Mouse (Mus musculus) forebrain, embryonic 15.5 days (tissue): ENCODE data around the gene Gzmc. TPM values are rescaled to one million over a fixed set of nuclear protein-coding genes. Genes with fewer than 3 reads are reported as not detected.
"Not testable (repeated sequence)": the region's sequence is repeated elsewhere in the genome, so short reads cannot be mapped to it uniquely, and the experiment has no call there.

Source experiments
- ATAC-seq: fragments of 200-750 bp; cut with Nextera tagmentation; replicated peaks from 2 replicates; pipeline ENCODE4 v1.8.0; 2017; ENCODE audit warnings: mild to moderate bottlenecking, moderate TSS enrichment, moderate library complexity
- H3K27ac ChIP-seq: fragments of 300-500 bp; sonication (generic); replicated peaks from 2 replicates; pipeline ENCODE4 v1.5.1; 2015; ENCODE audit warnings: mild to moderate bottlenecking, inconsistent platforms
- H3K27me3 ChIP-seq: fragments of 300-500 bp; sonication (generic); 2 replicates; pipeline ENCODE4 v1.6.1; 2015; ENCODE audit warnings: inconsistent platforms
- H3K36me3 ChIP-seq: fragments of 300-500 bp; sonication (generic); 2 replicates; pipeline ENCODE4 v1.6.1; 2015; ENCODE audit warnings: mild to moderate bottlenecking, inconsistent platforms
- H3K4me1 ChIP-seq: fragments of 300-500 bp; sonication (generic); 2 replicates; pipeline ENCODE4 v1.6.1; 2015; ENCODE audit warnings: inconsistent platforms
- H3K4me2 ChIP-seq: fragments of 300-500 bp; sonication (generic); replicated peaks from 2 replicates; pipeline ENCODE4 v1.6.1; 2015; ENCODE audit warnings: mild to moderate bottlenecking, inconsistent platforms
- H3K4me3 ChIP-seq: fragments of 300-500 bp; sonication (generic); 2 replicates; pipeline ENCODE4 v1.5.1; 2015; ENCODE audit warnings: mild to moderate bottlenecking, inconsistent platforms
- H3K9ac ChIP-seq: fragments of 300-500 bp; sonication (generic); replicated peaks from 2 replicates; pipeline ENCODE4 v1.6.1; 2015; ENCODE audit warnings: mild to moderate bottlenecking, inconsistent platforms
- H3K9me3 ChIP-seq: fragments of 300-500 bp; sonication (generic); 2 replicates; pipeline ENCODE4 v1.6.1; 2016; ENCODE audit warnings: inconsistent platforms
- WGBS: fragments of 180-500 bp; shearing (Covaris S2); methylation state at CpG from one replicate; pipeline ENCODE4 v1.1.7; 2015; ENCODE audit warnings: mixed read lengths; 5-methylcytosine and 5-hydroxymethylcytosine counted together
- polyA plus RNA-seq: library from polyadenylated mRNA; unstranded; fragments of >200 nt; fragmentation: Nextera tagmentation; extraction: Ambion mirVana; gene quantifications from 2 replicates; pipeline ENCODE4 v1.2.1, GENCODE M21; 2015

Gene Gzmc
- not detected in 2 replicates for polyA plus RNA-seq

- H3K27ac ChIP-seq, result no peak within 1 kb of the TSS
- H3K4me3 ChIP-seq, result no peak within 1 kb of the TSS
- no peaks in the 10 kb centered on the region for H3K27me3 ChIP-seq
- H3K4me1 ChIP-seq, result no peaks in the 10 kb centered on the region
- H3K9ac ChIP-seq, result no peak within 1 kb of the TSS
- ATAC-seq, result no peak
- no peaks in the 10 kb centered on the region for H3K9me3 ChIP-seq
- H3K36me3 ChIP-seq, result no peaks in the 10 kb centered on the region
- no peak within 1 kb of the TSS for H3K4me2 ChIP-seq
- 80% methylated on average over 2 of the region's 2 CpGs for WGBS
These were observed at the start of gene Gzmc for GRCm38 (mm10) chr14:56234556-56234955. Gene Gzmc, minus strand, starts transcription at chr14:56234656.

GRCm38 (mm10) chr14:56283816-56284215 lies 49.4 kb upstream of the Gzmc start:
- H3K9ac ChIP-seq, result no peak overlapping the region
- no peaks in the 10 kb centered on the region for H3K9me3 ChIP-seq
- no peaks in the 10 kb centered on the region for H3K27me3 ChIP-seq
- no peak overlapping the region for H3K4me2 ChIP-seq
- no peaks in the 10 kb centered on the region for H3K36me3 ChIP-seq
- ATAC-seq, result no peak
- no peak overlapping the region for H3K27ac ChIP-seq
- H3K4me1 ChIP-seq, result no peaks in the 10 kb centered on the region
- no peak overlapping the region for H3K4me3 ChIP-seq
- 94% methylated on average over 1 of the region's 1 CpGs for WGBS

- 29% methylated on average over 5 of the region's 5 CpGs for WGBS
- no peaks in the 10 kb centered on the region for H3K4me1 ChIP-seq
These were observed 46.6 kb upstream of the Gzmc start for GRCm38 (mm10) chr14:56281090-56281489.

GRCm38 (mm10) chr14:56278691-56279090 lies 44.2 kb upstream of the Gzmc start:
- H3K9me3 ChIP-seq, H3K4me3 ChIP-seq, H3K4me2 ChIP-seq, ATAC-seq, H3K4me1 ChIP-seq, H3K36me3 ChIP-seq, H3K27me3 ChIP-seq, H3K27ac ChIP-seq, H3K9ac ChIP-seq: not testable (repeated sequence)
- 47% methylated on average over 7 of the region's 7 CpGs for WGBS

More at GRCm38 (mm10) chr14:56281090-56281489, 46.6 kb upstream of the Gzmc start:
- ATAC-seq, result no peak
- Histone ChIP-seq H3K4me3 (no peak overlapping the region), H3K9me3 (no peaks in the 10 kb centered on the region), H3K9ac (no peak overlapping the region), H3K27me3 (no peaks in the 10 kb centered on the region), H3K27ac (no peak overlapping the region), H3K36me3 (no peaks in the 10 kb centered on the region), H3K4me2 (no peak overlapping the region)

GRCm38 (mm10) chr14:56276096-56276495 lies 41.6 kb upstream of the Gzmc start:
- not testable (repeated sequence) for H3K4me2 ChIP-seq, ATAC-seq, H3K9ac ChIP-seq, H3K9me3 ChIP-seq, H3K4me3 ChIP-seq, H3K36me3 ChIP-seq, H3K27ac ChIP-seq, H3K4me1 ChIP-seq, H3K27me3 ChIP-seq
- 88% methylated on average over 7 of the region's 7 CpGs for WGBS

- Histone ChIP-seq H3K9ac (no peak overlapping the region), H3K4me3 (no peak overlapping the region), H3K4me1 (no peaks in the 10 kb centered on the region), H3K27me3 (no peaks in the 10 kb centered on the region), H3K4me2 (no peak overlapping the region), H3K9me3 (no peaks in the 10 kb centered on the region), H3K36me3 (no peaks in the 10 kb centered on the region), H3K27ac (no peak overlapping the region)
- no peak for ATAC-seq
- WGBS, result 91% methylated on average over 1 of the region's 1 CpGs
These were observed 31.7 kb upstream of the Gzmc start for GRCm38 (mm10) chr14:56266109-56266508.

GRCm38 (mm10) chr14:56262153-56262552 lies 27.7 kb upstream of the Gzmc start, which contains the start of gene Gzmb:
Gene Gzmb, minus strand, starts transcription at chr14:56262260.
- no peak for ATAC-seq
- no peaks in the 10 kb centered on the region for H3K4me1 ChIP-seq
- no peak within 1 kb of the TSS for H3K9ac ChIP-seq
- H3K4me3 ChIP-seq, result no peak within 1 kb of the TSS
- H3K27me3 ChIP-seq, result no peaks in the 10 kb centered on the region
- H3K36me3 ChIP-seq, result no peaks in the 10 kb centered on the region
- no peak within 1 kb of the TSS for H3K27ac ChIP-seq
- no peaks in the 10 kb centered on the region for H3K9me3 ChIP-seq
- H3K4me2 ChIP-seq, result no peak within 1 kb of the TSS
- WGBS, result 93% methylated on average over 5 of the region's 5 CpGs

- ATAC-seq, result no peak
- no peaks in the 10 kb centered on the region for H3K36me3 ChIP-seq
- no peak overlapping the region for H3K4me2 ChIP-seq
- H3K4me3 ChIP-seq, result no peak overlapping the region
- H3K4me1 ChIP-seq, result no peaks in the 10 kb centered on the region
- no peaks in the 10 kb centered on the region for H3K9me3 ChIP-seq
- no peaks in the 10 kb centered on the region for H3K27me3 ChIP-seq
- H3K27ac ChIP-seq, result no peak overlapping the region
- H3K9ac ChIP-seq, result no peak overlapping the region
These were observed 6.0 kb upstream of the Gzmc start for GRCm38 (mm10) chr14:56240409-56240808.

GRCm38 (mm10) chr14:56211317-56211716 lies 23.1 kb downstream of the Gzmc start, which contains the start of gene Gzmf:
Gene Gzmf, minus strand, starts transcription at chr14:56211417.
- Histone ChIP-seq H3K4me1 (no peaks in the 10 kb centered on the region), H3K27me3 (no peaks in the 10 kb centered on the region), H3K4me3 (no peak within 1 kb of the TSS), H3K27ac (no peak within 1 kb of the TSS), H3K9ac (no peak within 1 kb of the TSS), H3K4me2 (no peak within 1 kb of the TSS), H3K36me3 (no peaks in the 10 kb centered on the region), H3K9me3 (no peaks in the 10 kb centered on the region)
- ATAC-seq, result no peak
- WGBS, result 91% methylated on average over 4 of the region's 4 CpGs

GRCm38 (mm10) chr14:56205613-56206012 lies 28.8 kb downstream of the Gzmc start:
- H3K27ac ChIP-seq, result no peak overlapping the region
- 69% methylated on average over 1 of the region's 1 CpGs for WGBS
- ATAC-seq, result no peak
- no peak overlapping the region for H3K4me3 ChIP-seq
- no peaks in the 10 kb centered on the region for H3K9me3 ChIP-seq
- H3K9ac ChIP-seq, result no peak overlapping the region
- H3K4me2 ChIP-seq, result no peak overlapping the region
- H3K4me1 ChIP-seq, result no peaks in the 10 kb centered on the region
- H3K27me3 ChIP-seq, result no peaks in the 10 kb centered on the region
- no peaks in the 10 kb centered on the region for H3K36me3 ChIP-seq

GRCm38 (mm10) chr14:56205021-56205420 lies 29.4 kb downstream of the Gzmc start:
- H3K4me3 ChIP-seq, H3K27ac ChIP-seq, H3K9ac ChIP-seq, H3K4me1 ChIP-seq, H3K9me3 ChIP-seq, H3K27me3 ChIP-seq, ATAC-seq, H3K4me2 ChIP-seq, H3K36me3 ChIP-seq: not testable (repeated sequence)
- 43% methylated on average over 5 of the region's 5 CpGs for WGBS

- Histone ChIP-seq H3K4me3 (no peak overlapping the region), H3K27me3 (no peaks in the 10 kb centered on the region), H3K9ac (no peak overlapping the region), H3K4me1 (no peaks in the 10 kb centered on the region), H3K36me3 (no peaks in the 10 kb centered on the region), H3K27ac (no peak overlapping the region), H3K4me2 (no peak overlapping the region), H3K9me3 (no peaks in the 10 kb centered on the region)
- 9% methylated on average over 2 of the region's 2 CpGs for WGBS
- ATAC-seq, result no peak
These were observed 30.5 kb downstream of the Gzmc start for GRCm38 (mm10) chr14:56203975-56204374.

- Histone ChIP-seq H3K9me3 (no peaks in the 10 kb centered on the region), H3K4me2 (no peak overlapping the region), H3K27ac (no peak overlapping the region), H3K4me1 (no peaks in the 10 kb centered on the region), H3K9ac (no peak overlapping the region), H3K4me3 (no peak overlapping the region), H3K27me3 (no peaks in the 10 kb centered on the region), H3K36me3 (no peaks in the 10 kb centered on the region)
- ATAC-seq, result no peak
- WGBS, result 61% methylated on average over 6 of the region's 6 CpGs
These were observed 47.5 kb downstream of the Gzmc start for GRCm38 (mm10) chr14:56186946-56187345.
